Mouse (Mus musculus): ENCODE results near the gene 1700013F07Rik.

GRCm38 (mm10) chr3:108588446-108588845 is 54.5 kb downstream of the 1700013F07Rik start:
- TF ChIP-seq POLR2A (IDR thresholded peaks at IDR 0.05; ENCODE audit: borderline replicate concordance, control insufficient read depth, low read depth, low read length): no peak
- TF ChIP-seq CTCF (IDR thresholded peaks at IDR 0.05; ENCODE audit: control insufficient read depth, insufficient read depth, low read length): no peak

Data from bone marrow, adult 2 months (tissue).